In genomic region chr4:117352071-117352470, GRCm38 (mm10) we compare ENCODE assay signal across 21 mouse cellular contexts.
DNase-seq lines count a peak whose midpoint lies in the region; ATAC-seq and TF ChIP-seq lines count a peak whose summit lies in the region.
"Had no signal": no experiment of that assay in that cellular context is flagged by ENCODE, and none has a peak within 500 bp of the region (broad histone marks: within the 10 kb centered on the region; RNA-seq: fewer than 3 reads in every experiment).

No protein-coding gene starts in this region.

- no peak for TF ChIP-seq CTCF in gastrocnemius, adult 2 months (IDR thresholded peaks at IDR 0.05)

- no peaks in the 10 kb centered on the region for H3K36me3 ChIP-seq in heart, embryonic 16.5 days (ENCODE audit: control insufficient read depth, insufficient read depth)
- H3K36me3 ChIP-seq in kidney, embryonic 16.5 days (ENCODE audit: insufficient read depth, low read length), result no peaks in the 10 kb centered on the region
- no peaks in the 10 kb centered on the region for H3K36me3 ChIP-seq in limb, embryonic 10.5 days
- H3K36me3 ChIP-seq: forebrain, embryonic 10.5 days; hindbrain, embryonic 10.5 days; intestine, embryonic 15.5 days; limb, embryonic 13.5 days; liver, embryonic 12.5 days; midbrain, embryonic 12.5 days; neural tube, embryonic 15.5 days had no signal

- H3K27ac ChIP-seq in gastrocnemius, adult 2 months, result peak overlapping the region; percentile 81
- 0 out of 2 replicates have a peak overlapping the region, but pooled peaks have one; percentile 19 for H3K27ac ChIP-seq in heart, embryonic 16.5 days (ENCODE audit: low read length)
- H3K27ac ChIP-seq in kidney, embryonic 16.5 days (ENCODE audit: low read length), result no peak overlapping the region
- peak overlapping the region; percentile 46; the same call in 1 of the 2 replicates for H3K27ac ChIP-seq in limb, embryonic 10.5 days
- H3K27ac ChIP-seq: forebrain, embryonic 10.5 days; hindbrain, embryonic 10.5 days; intestine, embryonic 15.5 days; liver, embryonic 12.5 days; midbrain, embryonic 12.5 days; neural tube, embryonic 15.5 days had no signal

- ATAC-seq in heart, embryonic 16.5 days (replicated peaks; ENCODE audit: extremely low read depth, insufficient read depth, low FRiP score), result no peak
- no peak for ATAC-seq in kidney, embryonic 16.5 days (ENCODE audit: low FRiP score, low TSS enrichment)
- ATAC-seq: forebrain, embryonic 16.5 days; intestine, embryonic 15.5 days; liver, embryonic 12.5 days had no signal

- no peaks in the 10 kb centered on the region for H3K27me3 ChIP-seq in heart, embryonic 16.5 days (ENCODE audit: control insufficient read depth, insufficient read depth, low read length)
- peaks cover 19% of the 10 kb centered on the region for H3K27me3 ChIP-seq in kidney, embryonic 16.5 days (ENCODE audit: insufficient read depth, low read length)
- H3K27me3 ChIP-seq in limb, embryonic 10.5 days (ENCODE audit: low read depth, poor library complexity, severe bottlenecking), result peaks cover 52% of the 10 kb centered on the region
- H3K27me3 ChIP-seq: intestine, embryonic 15.5 days had no signal

- no peak overlapping the region for H3K4me2 ChIP-seq in heart, embryonic 16.5 days (ENCODE audit: low read depth, low read length)
- H3K4me2 ChIP-seq in kidney, embryonic 16.5 days (replicated peaks; ENCODE audit: low read depth, low read length), result no peak overlapping the region
- H3K4me2 ChIP-seq: intestine, embryonic 15.5 days; limb, embryonic 13.5 days; liver, embryonic 12.5 days; midbrain, embryonic 12.5 days; neural tube, embryonic 15.5 days had no signal

- H3K9ac ChIP-seq in heart, embryonic 16.5 days (ENCODE audit: low read length), result no peak overlapping the region
- no peak overlapping the region for H3K9ac ChIP-seq in kidney, embryonic 16.5 days (replicated peaks; ENCODE audit: low read length)
- H3K9ac ChIP-seq: intestine, embryonic 15.5 days; limb, embryonic 13.5 days; liver, embryonic 12.5 days; midbrain, embryonic 12.5 days; neural tube, embryonic 15.5 days had no signal

- no peaks in the 10 kb centered on the region for H3K4me1 ChIP-seq in heart, embryonic 16.5 days (ENCODE audit: control insufficient read depth, insufficient read depth, low read length)
- no peaks in the 10 kb centered on the region for H3K4me1 ChIP-seq in kidney, embryonic 16.5 days (ENCODE audit: insufficient read depth, low read length)
- peaks cover 75% of the 10 kb centered on the region for H3K4me1 ChIP-seq in limb, embryonic 10.5 days
- H3K4me1 ChIP-seq: liver, embryonic 12.5 days had no signal

- no peak overlapping the region for H3K4me3 ChIP-seq in gastrocnemius, adult 2 months
- H3K4me3 ChIP-seq in heart, embryonic 16.5 days (ENCODE audit: low read length), result no peak overlapping the region
- H3K4me3 ChIP-seq in kidney, embryonic 16.5 days (ENCODE audit: low read length), result no peak overlapping the region
- no peak overlapping the region for H3K4me3 ChIP-seq in limb, embryonic 10.5 days
- H3K4me3 ChIP-seq: forebrain, embryonic 10.5 days; hindbrain, embryonic 10.5 days; intestine, embryonic 15.5 days; limb, embryonic 13.5 days; liver, embryonic 12.5 days; midbrain, embryonic 12.5 days; neural tube, embryonic 15.5 days had no signal

- intact Hi-C loops in gastrocnemius, adult 2 months (cut with DNase I), result no loop called here
- intact Hi-C loops in left cerebral cortex, postnatal 25 days (cut with DNase I), result no loop called here

- WGBS in heart, embryonic 16.5 days, result 72% methylated on average over 5 of the region's 5 CpGs
- 80% methylated on average over 5 of the region's 5 CpGs for WGBS in kidney, embryonic 16.5 days
- 87% methylated on average over 5 of the region's 5 CpGs for WGBS in limb, embryonic 10.5 days

- H3K9me3 ChIP-seq in heart, embryonic 16.5 days (replicated peaks; ENCODE audit: control insufficient read depth, low read length), result no peaks in the 10 kb centered on the region
- no peaks in the 10 kb centered on the region for H3K9me3 ChIP-seq in kidney, embryonic 16.5 days (ENCODE audit: low read length)
- H3K9me3 ChIP-seq in limb, embryonic 10.5 days (replicated peaks), result no peaks in the 10 kb centered on the region
- H3K9me3 ChIP-seq: forebrain, embryonic 10.5 days; hindbrain, embryonic 10.5 days; intestine, embryonic 15.5 days; limb, embryonic 13.5 days; liver, embryonic 12.5 days; midbrain, embryonic 12.5 days; neural tube, embryonic 15.5 days had no signal

- DNase-seq in gastrocnemius, adult 2 months, result no peak
- DNase-seq in gastrocnemius, adult 8-10 months (ENCODE audit: low spot score in 2 of 2), result no peak
- DNase-seq in heart, postnatal 4 days, result no peak
- DNase-seq in kidney, postnatal 36 days, result peak; percentile 35 to 46
- DNase-seq in limb, embryonic 10.5 days (ENCODE audit: low spot score), result no peak
- DNase-seq in left cerebral cortex, postnatal 25 days (ENCODE audit: low spot score in 2 of 2), result no peak
- DNase-seq: cerebellum, adult 11-12 months; cerebellum, postnatal 10 days; gastrocnemius, postnatal 25 days; lung, postnatal 14 days; right cerebral cortex, adult 18-20 months had no signal

Comparison
In these comparisons a context has a peak if more than half of its experiments do, and no peak if none do; other contexts are left out.
1. DNase-seq: peak in kidney, postnatal 36 days (2 of 2); none in gastrocnemius, adult 2 months (single experiment), gastrocnemius, adult 8-10 months (0 of 2), heart, postnatal 4 days (single experiment), limb, embryonic 10.5 days (single experiment) and left cerebral cortex, postnatal 25 days (0 of 2).